Mouse (Mus musculus): ENCODE data around the gene Syt16.

The Syt16 gene

DNA sequence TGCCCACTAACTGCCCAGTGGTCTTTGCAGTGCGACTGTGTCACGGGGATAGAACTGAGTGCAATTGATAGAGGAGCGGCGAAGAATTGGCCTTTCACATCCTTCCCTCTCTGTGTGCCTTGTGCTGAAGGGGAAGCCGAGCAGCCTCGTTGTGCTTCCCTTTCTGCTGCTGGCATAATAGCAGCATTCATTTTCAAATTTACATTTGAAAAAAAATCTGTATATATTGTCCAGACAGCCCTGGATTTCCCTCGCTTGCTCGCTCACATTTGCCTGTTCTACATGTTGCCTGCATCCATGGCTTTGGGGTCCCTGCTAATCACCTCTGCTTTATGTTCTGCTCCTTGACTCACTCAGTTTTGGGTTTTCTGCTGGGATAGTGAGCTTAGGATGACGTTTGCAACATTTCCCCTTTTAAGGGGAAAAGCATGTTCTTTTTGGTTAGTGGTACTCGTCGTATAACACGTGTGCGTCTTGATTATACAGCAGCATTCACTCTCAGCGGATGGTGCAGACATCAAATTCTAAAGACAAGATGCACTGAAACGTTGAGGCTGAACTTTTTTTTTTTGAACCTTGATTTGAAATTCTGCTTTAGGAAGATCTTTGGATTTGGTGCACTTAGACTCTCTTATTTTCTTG, 271.3 kb downstream of the Syt16 start:
- ChIA-PET POLR2A (no interaction called here), CTCF (interaction anchor here in 1 of 4 experiments (0.7 kb wide), 1 partner anchor 1841 kb away, joined by 4 read pairs; no protein-coding TSS in a partner anchor)

DNA sequence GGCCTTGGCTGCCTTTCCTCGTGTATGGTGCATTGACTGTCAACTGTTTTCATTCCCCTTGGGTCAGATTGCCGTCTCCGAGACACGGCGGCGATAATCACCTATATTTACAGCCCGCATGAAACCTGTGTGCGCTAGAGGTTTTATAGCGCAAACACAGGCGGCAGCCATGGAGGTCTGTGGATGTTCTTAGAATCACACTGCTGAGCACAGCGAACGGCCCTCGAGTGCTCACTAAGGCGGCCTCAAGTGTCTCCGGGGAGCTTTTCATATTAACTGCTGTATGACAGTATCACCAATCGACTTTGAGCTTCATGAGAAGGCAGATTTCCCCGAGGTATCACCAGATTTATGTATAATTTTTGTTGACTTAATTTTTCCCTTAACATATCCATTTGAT, 275.1 kb downstream of the Syt16 start:
- ChIA-PET POLR2A (no interaction called here), CTCF (no interaction called here)

DNA sequence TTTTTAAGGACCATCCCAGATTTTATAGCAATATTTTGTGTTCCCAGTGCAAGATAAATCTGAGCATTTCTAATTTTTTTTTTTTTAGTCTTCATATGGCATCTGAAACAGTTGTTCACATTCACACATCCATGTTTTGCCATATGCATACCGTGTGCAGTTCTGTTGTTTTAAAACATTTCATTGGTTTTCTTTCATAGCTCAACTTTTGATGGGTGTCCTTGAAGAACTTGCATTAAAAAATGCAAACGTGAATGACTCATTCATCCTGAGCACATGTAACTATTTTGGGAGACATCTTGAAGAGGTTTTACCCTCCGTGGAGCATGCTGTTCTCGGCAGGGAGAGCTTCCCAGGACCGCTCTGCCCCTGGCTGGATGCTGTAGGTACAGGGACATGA, 279.8 kb downstream of the Syt16 start:
- ChIA-PET CTCF (no interaction called here), POLR2A (no interaction called here)

DNA sequence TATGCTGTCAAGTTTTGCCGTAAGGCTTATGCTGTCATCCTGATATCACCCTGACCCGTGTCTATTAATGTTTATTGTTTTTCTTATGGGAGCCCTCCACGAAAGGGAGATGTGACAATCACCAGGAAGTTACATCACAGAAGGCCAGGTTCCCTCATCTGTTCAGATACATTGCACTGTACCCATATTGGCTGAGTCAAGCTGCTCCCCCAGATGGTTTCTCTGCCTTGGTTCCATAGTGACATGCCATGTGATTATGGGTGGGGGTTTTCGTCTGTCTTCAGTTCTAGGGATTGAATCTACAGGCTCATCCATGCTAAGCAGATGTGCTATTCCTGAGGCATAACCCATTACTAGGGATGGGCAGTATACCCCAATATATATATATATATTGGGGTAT, 283.9 kb downstream of the Syt16 start:
- ChIA-PET POLR2A (interaction anchor here in 2 of 4 experiments (0.5 to 0.6 kb wide), 2 partner anchors 527 to 1168 kb away, joined by 3 read pairs; no protein-coding TSS in a partner anchor), CTCF (interaction anchor here in 1 of 4 experiments (2.0 kb wide), 1 partner anchor 12 kb away, joined by 5 read pairs; no protein-coding TSS in a partner anchor)

DNA sequence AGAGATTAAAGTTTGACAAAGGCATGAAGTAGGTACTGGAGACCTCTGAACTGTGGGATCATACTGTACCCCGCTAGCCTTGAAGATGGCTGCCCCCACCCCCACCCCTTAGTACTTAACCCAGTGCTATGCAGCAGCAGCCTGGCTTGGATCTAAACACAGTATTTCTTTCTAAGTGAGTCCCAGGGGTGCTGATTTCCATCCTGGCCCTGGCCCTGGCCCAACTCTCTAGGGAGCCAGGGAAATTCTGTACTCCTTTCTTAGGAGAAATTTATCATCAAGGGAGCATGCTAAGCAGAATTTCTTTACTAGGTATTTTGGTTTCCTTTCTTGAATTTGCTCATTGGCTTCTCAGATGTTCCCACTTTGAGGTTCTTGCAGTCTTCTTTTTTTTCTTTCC, 285.4 kb downstream of the Syt16 start:
- ChIA-PET POLR2A (no interaction called here), CTCF (no interaction called here)

DNA sequence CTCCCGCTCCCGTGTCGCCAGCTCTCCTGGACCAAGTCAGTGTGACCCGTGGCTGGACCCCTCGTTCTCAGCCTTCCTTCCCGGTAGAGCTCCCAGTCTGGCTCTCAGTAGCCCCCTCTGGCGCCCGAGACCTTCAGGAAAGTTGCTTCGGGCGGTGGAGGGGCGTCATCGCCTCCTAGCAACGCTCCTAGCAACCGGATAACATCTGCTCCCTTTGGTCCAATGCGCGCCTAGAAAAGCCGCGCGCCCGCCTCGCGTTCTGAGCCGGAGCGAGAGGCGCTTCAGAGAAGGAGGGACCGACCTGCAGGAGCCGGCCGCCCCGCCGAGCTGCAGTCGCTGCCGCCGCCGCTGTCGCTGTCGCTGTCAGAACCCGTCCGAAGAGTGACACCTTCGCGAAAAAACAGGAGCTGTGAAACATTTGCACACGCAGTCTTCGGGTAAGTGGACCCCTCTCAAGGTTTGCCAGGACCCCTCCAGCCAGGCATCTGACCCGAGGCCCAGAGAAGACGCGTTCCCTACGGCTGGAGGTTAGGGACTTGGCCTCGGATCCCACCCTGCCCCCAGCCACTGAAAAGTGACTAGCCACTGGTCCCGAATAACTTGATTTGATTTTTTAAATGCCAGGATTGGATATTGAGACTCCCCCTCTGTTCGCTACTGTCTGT, 286.7 kb downstream of the Syt16 start:
- POLR2A ChIA-PET: interaction anchor here in 1 of 4 experiments (0.8 to 0.9 kb wide), 2 partner anchors 8 to 332 kb away, joined by 3 read pairs; no protein-coding TSS in a partner anchor
- CTCF ChIA-PET: interaction anchor here (0.5 to 1.3 kb wide), 18 partner anchors 9 to 730 kb away, joined by 3 to 7 read pairs (median 4); partner anchors contain the start of gene Gm11042 (in 1 of the 4)

DNA sequence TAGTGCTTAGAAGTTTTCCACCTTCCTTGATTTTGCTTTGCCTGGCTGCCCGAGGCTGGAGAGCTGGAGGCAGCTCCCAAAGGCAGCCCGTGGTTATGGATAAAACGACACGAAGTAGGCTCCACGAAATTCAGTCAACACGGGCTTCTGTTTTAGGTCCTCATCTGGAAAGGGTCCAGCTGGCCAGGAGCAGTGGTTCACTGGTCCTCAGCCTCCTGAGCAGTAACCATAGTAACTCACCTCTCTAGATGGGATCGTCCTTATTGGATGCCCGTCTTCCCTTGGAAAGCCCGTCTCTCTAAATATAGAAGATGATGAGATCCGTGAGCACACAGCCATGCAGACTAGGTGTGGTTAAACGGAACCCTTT, 287.2 kb downstream of the Syt16 start:
- ChIA-PET CTCF (interaction anchor here (0.6 to 1.3 kb wide), 12 partner anchors 8 to 731 kb away, joined by 3 to 5 read pairs (median 4); partner anchors contain the start of gene Gm11042 (in 1 of the 4)), POLR2A (interaction anchor here in 1 of 4 experiments (0.9 kb wide), 1 partner anchor 332 kb away, joined by 3 read pairs; no protein-coding TSS in a partner anchor)

DNA sequence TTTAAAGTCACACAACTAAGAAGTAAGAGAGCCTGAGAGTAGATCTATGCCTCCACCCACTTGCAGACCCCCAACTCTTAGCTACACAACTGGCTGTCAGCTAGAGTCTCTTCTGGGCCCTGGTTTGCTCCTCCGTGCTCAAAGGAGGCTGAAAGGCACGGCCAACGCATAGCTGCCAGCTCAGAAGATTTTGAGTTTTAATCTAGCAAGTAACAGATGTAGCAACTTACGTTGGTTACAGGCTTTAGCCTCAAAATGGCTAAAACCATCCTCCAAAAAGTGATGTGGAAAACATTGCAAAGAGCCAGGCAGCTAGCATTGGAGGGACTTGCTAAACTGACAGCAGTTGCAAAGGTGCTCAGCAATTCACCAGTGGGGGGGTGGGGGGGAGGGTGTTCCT, 293.5 kb downstream of the Syt16 start:
- POLR2A ChIA-PET: no interaction called here
- CTCF ChIA-PET: no interaction called here

DNA sequence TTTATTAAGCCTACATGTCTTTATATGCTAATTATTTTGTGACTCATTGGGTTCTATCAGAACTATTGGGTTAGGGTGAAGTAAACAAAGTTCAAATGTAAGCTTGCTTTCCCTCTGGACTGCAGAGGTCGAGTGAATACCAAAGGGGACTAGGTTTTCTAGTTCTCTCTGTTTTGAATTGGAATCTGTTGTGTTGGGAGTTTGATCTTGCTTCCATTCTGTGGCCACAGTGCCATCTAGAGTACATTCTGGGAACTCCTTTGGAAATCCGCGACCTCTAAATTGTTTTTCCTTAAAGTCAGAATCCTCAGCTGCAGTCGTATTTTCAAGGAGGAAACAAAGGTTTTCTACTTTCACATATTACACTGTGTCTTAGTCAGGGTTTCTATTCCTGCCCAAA, 296.2 kb downstream of the Syt16 start:
- POLR2A ChIA-PET: interaction anchor here in 1 of 4 experiments (1.7 kb wide), 1 partner anchor 23 kb away, joined by 3 read pairs; no protein-coding TSS in a partner anchor
- CTCF ChIA-PET: interaction anchor here (0.6 to 2.6 kb wide), 24 partner anchors 9 to 739 kb away, joined by 3 to 14 read pairs (median 4); partner anchors contain the start of genes Gm11042 (in 1 of the 4) and Syt16 (in 1 of the 4)

DNA sequence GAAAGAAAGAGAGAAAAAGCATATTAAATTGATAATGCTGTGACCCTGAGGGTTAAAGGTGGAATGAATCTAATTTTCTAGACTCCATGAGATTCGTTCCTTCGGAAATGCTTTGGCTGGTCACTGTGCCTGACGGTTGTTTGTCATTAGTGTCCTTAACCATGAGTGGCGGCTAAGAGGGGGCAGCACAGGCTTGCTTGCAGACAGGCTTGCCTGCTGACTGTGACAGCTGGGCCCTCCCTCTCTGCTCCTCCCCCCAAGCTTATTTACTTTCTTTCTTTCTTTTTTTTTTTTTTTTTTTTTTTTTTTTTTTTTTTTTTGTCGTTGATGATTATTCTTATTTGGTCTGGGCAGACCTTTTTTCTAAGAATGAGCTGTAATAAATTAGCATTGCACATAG, 298.9 kb downstream of the Syt16 start:
- ChIA-PET POLR2A (interaction anchor here in 3 of 4 experiments (0.6 to 0.7 kb wide), 3 partner anchors 243 to 411 kb away, joined by 3 to 7 read pairs (median 4); no protein-coding TSS in a partner anchor), CTCF (interaction anchor here in 2 of 4 experiments (0.6 to 0.7 kb wide), 4 partner anchors 287 to 1157 kb away, joined by 3 to 21 read pairs (median 3); no protein-coding TSS in a partner anchor)

DNA sequence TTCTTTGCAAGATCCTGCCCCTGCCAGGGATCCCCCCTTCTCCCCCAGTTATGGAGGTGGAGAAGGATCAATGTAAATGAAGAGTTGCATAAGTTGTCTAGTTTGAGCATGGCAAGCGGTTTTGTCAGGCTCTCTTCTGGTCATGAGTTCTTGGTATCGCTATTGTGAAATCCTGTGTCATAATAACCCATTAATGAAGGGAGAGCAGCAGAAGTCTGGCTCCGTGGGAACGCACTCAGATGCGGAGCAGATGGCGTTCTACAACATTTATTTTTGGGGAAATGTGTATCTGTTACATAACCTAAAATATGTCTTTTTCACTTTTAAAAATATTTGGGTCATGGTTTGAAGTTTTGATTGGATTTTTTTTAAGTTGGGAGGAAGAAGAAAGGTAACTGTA, 304.1 kb downstream of the Syt16 start:
- CTCF ChIA-PET: no interaction called here

DNA sequence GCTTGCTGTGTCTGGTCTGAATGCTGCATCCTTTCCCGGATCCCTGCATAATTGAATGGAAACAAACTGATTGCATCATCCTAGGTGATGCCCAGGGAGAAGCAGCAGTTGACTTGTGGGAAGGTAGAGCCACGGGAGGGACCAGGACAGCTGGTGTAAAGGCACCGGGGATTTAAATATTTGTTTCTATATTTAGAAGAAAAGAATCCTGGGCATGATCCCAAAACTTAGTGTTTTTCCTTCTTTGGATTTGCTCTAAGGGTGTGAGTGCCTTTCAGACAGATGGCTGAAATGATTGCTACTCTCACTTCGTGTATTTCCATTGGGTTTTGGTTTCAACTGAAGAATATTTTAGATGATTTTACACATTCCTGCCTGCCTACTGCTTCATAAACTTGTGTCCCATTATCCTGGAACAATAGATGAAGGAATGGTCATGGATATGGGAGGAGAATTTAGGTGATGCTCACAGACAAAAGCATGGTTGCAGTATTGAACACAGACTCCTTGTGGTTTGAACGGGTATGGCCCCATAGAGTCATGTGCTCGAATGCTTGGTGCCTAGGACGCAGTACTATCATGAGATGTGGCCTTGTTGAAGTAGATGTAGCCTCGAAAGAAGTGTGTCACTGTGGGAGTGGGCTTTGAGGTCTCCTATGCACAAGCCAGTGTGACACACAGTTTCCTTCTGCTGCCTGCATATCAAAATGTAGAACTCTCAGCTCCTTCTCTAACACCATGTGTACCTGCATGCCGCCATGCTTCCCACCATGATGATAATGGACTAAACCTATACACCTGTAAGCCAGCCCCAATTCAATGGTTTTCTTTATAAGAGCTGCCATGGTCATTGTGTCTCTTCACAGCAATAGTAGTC, 306.2 kb downstream of the Syt16 start:
- ChIA-PET CTCF (interaction anchor here in 1 of 4 experiments (0.5 kb wide), 1 partner anchor 1407 kb away, joined by 3 read pairs; no protein-coding TSS in a partner anchor), POLR2A (interaction anchor here in 1 of 4 experiments (1.2 kb wide), 1 partner anchor 10 kb away, joined by 3 read pairs; no protein-coding TSS in a partner anchor)

More for the DNA sequence above, 304.1 kb downstream of the Syt16 start:
- POLR2A ChIA-PET: no interaction called here

DNA sequence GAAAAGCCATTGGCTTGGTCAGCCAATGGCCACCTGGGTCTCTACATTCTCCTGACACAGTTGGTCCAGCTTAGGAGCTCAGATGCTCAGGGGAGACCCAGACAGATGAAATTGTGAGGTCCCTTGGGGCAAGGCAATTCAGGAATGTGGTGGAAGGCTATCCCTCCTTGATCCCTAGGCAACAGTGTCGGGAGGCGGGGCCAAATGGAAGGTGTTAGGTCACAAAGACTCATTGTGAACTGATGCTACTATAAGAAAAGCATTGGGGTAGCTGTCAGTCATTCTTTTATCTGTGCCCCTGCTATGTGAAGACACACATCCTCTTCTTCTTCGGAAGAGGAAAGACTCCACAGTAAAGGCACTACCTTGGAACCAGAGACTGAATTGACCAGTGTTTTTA, 315.1 kb downstream of the Syt16 start:
- CTCF ChIA-PET: no interaction called here
- POLR2A ChIA-PET: no interaction called here

DNA sequence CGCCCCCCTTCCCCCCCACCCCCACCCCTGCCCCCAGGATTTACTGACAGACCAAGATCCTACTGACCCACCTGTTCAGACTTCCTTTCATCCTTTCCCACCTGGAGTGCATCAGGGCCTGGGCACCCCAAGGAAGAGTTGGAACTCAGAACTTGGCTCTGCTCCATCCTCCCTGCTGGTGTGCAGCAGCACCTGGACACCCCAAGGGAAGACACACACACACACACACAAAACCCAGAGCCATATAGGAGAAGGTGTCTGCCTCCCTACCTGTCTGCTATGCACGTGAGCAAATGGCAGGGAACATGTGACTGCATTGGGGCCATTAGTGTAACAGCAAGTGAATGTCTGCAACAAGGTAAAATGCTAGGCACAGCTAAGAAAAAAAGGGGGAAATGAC, 317.8 kb downstream of the Syt16 start:
- POLR2A ChIA-PET: interaction anchor here in 2 of 4 experiments (0.6 to 1.2 kb wide), 2 partner anchors 43 to 1355 kb away, joined by 3 read pairs; no protein-coding TSS in a partner anchor

DNA sequence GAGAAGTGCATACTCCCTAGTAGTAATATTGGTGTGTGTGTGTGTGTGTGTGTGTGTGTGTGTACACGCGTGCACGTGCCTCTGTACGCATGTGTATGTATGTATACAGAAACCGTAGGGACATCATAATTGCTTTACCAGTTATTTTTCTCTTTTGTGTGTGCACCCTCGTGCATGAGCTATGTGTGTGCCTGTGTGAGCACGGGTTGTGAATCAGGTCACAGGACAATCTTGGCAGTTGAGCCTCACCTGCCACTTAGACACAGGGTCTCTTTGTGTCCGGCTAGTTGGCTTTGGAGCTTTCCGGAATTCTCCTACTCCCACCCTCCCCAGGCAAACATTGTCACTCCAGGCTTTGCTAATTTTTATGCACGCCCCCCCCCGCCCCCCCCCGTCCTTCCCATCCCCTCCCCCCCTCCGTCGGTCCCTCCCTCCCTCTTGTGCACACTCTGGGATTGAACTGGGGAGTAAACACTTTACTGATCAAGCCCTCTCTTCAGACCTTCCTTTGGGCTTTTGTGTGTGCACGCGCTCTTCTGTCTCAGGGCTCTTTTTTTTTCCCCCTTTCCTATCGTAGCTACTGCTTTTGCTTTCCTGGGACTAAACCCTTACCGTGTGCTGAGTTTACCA, 319.0 kb downstream of the Syt16 start, which contains the start of gene Gm11042:
Gene Gm11042 (minus strand): TSS at position 51 of the 630 bp plus-strand sequence.
- POLR2A ChIA-PET: interaction anchor here in 3 of 4 experiments (0.6 to 1.2 kb wide), 11 partner anchors 9 to 1419 kb away, joined by 3 to 4 read pairs (median 3); partner anchors contain the start of genes Ppp2r5e (in 1 of the 3) and Sgpp1 (in 1 of the 3)

More for the DNA sequence above, 317.8 kb downstream of the Syt16 start:
- CTCF ChIA-PET: interaction anchor here in 1 of 4 experiments (1.1 kb wide), 1 partner anchor 22 kb away, joined by 4 read pairs; no protein-coding TSS in a partner anchor

DNA sequence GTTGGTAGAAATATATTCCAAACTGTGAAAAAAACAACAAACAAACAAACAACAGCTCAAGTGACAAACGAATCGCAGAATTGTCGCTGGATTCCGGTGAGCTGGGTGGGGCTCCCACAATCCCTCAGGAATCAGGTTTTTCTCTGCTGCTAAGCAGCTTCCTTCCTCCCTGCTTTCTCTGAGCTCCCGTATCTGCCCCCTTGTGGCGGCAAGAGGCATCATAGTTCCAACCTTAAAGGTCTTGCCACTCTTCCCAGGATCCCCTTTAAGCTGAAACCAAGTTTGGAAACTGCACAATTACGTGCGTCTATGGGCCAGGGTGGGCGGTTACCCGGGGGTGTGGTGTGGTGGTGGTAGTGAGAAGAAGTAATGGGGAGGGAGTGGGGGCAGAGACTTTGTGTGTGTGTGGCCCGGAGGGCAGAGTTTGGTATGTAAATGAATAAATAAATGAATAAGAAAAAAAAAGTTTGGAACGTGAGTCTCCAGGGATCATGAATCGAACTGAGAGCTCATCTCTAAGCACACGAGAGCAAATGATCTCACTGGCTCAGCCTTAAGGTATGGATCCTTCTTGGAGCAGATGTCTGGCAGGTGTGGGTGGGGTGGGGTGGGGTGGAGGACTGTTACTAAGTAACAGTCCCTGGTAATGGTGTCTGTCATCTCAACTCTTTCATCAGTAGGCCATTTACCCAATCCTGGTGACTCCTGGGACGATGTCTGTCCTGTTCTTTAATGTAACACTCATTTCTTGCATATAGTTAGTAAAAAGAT, 319.7 kb downstream of the Syt16 start:
- POLR2A ChIA-PET: interaction anchor here in 3 of 4 experiments (0.6 to 1.2 kb wide), 11 partner anchors 8 to 1418 kb away, joined by 3 read pairs; partner anchors contain the start of genes Ppp2r5e (in 1 of the 3) and Sgpp1 (in 1 of the 3)
- CTCF ChIA-PET: interaction anchor here (0.5 to 1.9 kb wide), 31 partner anchors 16 to 1341 kb away, joined by 3 to 11 read pairs (median 3); no protein-coding TSS in a partner anchor

More for the DNA sequence above, 319.0 kb downstream of the Syt16 start, which contains the start of gene Gm11042:
- CTCF ChIA-PET: interaction anchor here (0.5 to 1.9 kb wide), 26 partner anchors 17 to 1225 kb away, joined by 3 to 8 read pairs (median 3); no protein-coding TSS in a partner anchor

DNA sequence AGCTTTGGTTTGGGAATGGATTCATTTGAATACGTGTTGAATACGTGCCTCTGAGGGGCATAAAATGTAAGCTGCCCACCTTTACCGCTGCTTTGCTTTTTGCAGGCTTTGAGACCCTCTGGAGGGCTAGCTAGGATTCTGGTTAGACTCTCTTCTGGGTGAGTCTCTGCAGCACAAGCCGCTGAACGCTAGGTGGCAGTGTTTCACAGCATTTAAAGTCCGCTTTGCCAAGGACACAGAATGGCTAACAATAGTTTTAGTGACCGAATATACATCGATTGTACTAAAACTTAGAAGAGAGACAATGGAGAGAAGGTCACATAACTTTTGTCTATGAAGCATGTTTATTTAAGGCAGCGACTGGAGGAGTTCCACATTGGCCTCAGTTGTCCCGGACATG, 322.9 kb downstream of the Syt16 start:
- ChIA-PET POLR2A (interaction anchor here in 1 of 4 experiments (1.0 kb wide), 1 partner anchor 623 kb away, joined by 3 read pairs; no protein-coding TSS in a partner anchor), CTCF (interaction anchor here (0.6 to 1.3 kb wide), 6 partner anchors 11 to 1067 kb away, joined by 3 to 8 read pairs (median 3); no protein-coding TSS in a partner anchor)
